Mouse (Mus musculus): ENCODE measurements around the gene 6430628N08Rik.

Gene 6430628N08Rik

GRCm38 (mm10) chr4:115890066-115890465, 399 bp upstream of the 6430628N08Rik start:
- DNase-seq, result no peak

DNA sequence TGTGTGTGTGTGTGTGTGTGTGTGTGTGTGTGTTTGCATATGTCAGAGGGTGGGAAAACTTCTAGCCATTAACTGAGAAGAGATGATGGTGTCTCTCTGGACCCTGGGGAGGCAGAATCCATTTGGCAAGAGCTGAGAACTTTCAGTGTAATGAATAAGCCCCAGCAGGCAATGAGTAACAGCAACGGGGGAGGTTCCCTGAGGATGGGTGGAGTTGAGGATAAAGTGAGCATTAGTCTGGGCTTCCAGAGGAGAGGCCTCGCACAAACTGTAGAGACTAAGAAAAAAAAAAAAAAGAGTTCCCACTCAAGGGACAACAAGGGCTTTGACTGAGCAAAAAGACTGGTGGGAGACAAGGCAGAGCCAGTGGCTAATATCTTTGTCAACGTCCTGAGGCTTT, 3.8 kb downstream of the 6430628N08Rik start:
- no peak for DNase-seq

DNA sequence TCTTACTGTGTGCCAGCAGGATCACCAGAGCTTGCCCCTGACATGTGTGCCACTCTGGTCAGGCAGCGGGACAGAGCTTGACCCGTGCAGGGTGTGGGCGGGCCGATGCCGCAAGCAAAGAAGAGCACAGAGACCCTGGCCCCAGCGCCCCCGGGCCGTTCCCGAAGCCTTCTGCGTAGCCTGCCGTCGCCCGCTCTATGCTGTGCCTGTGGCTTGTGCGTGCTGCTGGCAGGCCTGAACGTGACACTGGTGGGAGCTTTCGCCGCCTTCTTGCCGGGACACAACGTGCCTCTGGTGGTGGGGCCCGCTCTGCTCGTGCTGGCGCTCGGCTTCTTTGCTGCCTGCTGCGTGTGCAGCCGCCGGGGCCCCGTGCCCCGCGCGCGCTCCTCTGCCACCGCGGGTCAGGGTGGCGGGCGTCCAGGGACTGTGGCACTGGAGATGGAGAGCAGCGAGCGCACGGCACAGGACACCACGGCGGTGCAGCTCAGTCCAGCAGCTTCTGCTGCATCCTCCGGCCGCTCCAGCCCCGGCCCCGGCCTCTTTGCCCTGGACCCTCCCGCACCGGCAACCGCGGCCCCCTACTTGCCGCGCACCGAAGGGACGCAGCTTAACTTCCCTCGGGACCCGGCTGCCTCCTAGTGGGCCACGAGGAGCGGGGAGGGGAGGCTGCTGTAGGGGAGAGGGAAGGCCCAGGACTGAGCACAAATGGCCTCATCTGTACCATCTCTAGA, 7.6 kb downstream of the 6430628N08Rik start:
- DNase-seq, result peak; percentile 34

DNA sequence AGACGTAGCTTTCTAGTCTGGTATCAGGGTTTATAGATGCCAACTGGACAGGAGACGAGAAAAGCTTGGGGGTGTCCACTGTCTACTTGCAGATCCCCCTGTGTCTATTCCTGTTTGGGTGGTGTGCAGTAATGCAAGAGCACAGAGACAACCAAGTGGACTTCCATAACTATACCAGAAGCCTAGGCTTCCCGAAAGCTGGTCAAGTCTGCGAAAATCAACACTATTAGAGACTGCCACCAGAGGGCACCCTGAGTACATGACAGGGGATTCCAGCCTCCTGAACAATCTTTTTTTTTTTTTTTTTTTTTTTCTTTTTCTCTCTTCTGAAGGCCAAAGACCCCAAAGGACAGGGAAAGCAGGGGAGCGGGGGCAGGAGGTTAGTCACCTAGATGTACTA, 12.4 kb downstream of the 6430628N08Rik start:
- DNase-seq, result peak; percentile 89

GRCm38 (mm10) chr4:115904375-115904774, 13.9 kb downstream of the 6430628N08Rik start:
- DNase-seq, result no peak

DNA sequence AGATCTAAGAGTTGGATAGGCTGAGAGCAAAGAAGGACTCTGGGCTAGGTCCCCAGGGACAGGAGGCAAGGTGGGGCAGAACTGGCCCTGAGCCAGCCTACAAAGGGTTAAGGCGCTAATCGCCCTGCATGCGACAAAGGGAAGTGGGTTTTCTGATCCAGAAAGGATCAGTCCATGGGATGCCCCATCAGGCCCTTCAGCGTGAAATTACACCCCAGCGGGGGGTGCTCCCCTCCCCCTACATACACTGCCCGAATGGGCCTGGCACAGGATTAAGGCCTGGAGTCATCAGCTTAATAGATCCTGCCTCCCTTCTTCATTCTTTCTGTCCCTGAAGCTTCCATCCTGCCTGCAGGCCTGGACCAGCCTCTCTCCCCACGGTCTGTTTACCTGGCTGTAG, 15.2 kb downstream of the 6430628N08Rik start:
- no peak for DNase-seq

DNA sequence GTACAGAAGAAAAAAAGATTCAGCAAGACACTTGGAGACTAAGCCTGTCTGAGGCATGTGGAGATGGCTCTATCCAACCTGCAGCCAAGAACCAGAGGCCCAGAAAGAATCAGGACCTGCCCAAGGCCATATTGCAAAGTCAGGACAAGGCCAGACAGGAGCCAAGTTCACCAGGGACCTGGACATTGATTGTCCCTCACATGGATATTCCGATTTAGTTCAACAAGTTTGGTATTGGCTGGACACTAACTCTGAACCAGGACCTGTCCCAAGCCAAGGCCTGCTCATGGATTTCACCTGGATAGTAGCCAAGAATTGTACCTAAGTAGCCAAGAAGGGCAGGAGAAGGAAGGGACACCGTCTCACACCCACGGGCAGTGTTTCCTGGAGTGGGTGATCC, 16.3 kb downstream of the 6430628N08Rik start:
- DNase-seq, result no peak

GRCm38 (mm10) chr4:115907994-115908393, 17.5 kb downstream of the 6430628N08Rik start:
- no peak for DNase-seq

DNA sequence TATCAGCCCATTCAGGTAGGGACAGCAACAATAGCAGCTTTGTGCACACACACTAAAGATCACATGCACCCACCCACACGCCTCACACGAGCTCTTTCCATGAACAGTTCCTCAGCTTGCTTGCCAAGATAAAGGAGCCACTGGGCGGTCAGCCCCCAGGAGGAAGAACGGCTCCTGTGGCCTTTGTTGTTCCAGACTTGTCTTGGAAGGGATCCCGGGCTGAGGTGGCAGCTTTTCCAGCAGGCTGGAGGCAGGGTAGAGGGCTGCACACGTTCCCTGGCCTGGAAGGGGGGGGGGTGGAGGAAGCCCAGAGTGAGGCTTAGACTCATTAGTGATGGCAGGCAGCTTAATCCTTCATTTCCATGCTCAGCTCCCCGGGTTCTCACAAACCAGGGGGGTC, 18.2 kb downstream of the 6430628N08Rik start:
- no peak for DNase-seq

- no peak for DNase-seq
These were observed 21.1 kb downstream of the 6430628N08Rik start for GRCm38 (mm10) chr4:115911586-115911985.

DNA sequence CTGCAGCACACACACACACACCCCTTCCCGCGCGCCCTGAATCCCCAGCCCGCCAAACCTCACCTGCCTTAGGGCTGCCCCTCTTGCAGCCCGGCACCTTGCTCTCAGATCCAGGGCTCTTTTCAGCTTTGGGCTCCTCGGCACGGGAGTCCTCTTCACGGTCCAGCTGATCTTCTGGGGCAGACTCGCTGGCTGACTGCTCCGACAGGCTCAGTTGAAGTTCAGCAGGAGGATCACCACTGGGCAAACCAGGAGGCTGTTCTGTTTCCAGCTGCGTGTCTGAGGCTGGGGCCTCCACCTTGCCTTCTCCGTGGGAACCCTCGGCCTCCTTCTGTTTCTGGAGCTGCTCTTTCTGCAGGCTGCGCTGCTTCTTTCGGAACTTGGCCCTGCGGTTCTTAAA, 29.4 kb downstream of the 6430628N08Rik start:
- DNase-seq, result no peak

DNA sequence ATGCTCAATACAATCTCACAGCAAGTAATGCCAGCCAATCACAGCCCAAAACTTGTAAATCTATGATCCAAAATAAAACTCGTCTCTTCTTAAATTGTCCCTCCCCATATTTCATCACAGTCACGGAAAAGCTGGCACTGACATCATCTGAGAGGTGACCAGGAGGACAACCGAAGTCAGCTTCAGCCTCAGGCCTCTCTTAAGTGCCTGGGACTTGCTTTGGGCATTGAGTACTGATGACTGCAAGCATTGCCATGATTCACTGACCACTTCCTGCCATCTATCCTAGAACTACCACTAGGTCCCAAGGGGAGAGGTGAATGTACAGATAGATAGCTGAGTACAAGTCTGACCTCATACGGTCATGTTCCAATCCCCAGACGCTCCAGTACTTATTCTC, 32.2 kb downstream of the 6430628N08Rik start:
- DNase-seq, result no peak

GRCm38 (mm10) chr4:115923262-115923880, 32.9 kb downstream of the 6430628N08Rik start:
- no peak for DNase-seq

DNA sequence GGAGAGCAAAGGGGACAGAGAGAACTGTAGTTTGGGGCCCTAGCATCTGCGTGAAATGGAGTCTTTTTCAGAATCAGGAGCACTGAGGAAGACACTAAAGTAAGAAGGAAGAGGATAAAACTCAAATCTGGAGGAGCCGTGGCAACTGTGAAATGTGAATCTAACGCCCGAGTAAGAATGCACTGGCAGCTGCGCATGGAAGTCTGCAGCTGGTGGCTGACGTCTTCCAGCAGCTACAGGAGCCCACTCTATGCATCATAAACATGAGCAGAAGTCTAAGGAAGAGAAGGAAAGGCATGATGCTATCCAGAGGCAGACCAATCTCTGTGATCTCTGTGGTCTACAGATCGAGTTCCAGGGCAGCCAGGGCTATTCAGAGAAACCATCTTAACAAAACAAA, 37.2 kb downstream of the 6430628N08Rik start:
- no peak for DNase-seq

- no peak for DNase-seq
These were observed 41.2 kb downstream of the 6430628N08Rik start for GRCm38 (mm10) chr4:115931556-115932088.

DNA sequence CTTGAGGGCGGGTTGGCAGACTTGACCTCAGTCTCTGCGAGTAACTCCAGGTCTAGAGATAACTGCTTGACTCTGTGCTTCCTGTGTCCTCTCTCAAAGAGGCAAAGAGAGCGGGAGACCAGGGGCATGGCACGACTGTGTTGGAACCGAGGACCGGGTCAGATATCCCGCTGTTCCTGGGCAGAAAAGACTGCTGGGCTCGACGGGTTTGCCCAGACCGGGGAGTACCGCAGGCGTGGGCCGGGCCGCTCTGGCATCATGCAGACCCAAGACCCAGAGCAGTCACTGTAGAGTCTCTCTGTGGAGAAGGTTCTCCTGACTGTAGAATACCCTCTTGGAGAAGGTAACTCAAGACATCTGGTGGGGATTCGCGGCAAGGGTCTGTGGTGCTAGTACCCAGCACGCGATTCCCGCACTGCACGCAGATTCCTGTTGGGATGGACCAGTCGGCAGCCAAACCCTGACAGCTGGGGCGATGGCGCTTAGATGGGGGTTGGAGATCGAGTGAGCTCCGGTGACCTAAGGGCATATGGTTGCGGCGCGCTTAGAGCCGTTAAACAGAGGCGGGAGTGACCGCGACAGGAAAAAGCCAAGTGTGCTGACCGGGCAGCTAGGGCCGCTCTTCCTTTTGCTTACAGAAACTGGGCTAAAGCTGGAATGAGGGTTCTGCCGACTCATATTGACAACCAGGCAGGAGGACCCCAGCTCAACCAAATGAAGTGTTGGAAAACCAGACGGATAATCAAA, 45.5 kb downstream of the 6430628N08Rik start:
- no peak for DNase-seq

DNA sequence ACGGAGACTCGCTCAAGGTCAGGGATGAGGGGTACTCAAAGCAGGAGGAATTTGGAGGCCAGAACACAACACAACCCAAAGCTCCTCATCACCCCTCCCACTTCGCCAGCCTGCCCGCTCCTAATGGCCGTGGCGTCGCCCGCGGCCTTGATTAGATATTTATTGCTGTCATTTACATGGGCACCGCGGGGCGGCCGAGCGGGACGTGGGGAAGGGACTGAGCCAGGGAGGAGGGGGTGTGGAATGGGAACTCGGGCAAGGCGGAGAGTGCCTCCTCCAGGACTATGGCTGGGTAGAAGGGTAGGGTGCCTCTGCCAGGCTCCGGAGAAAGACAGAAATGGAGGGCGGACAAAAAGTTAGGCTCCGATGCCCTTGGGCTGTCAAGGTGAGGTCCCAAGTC, 46.2 kb downstream of the 6430628N08Rik start:
- DNase-seq, result no peak

- DNase-seq, result no peak
These were observed 46.9 kb downstream of the 6430628N08Rik start for GRCm38 (mm10) chr4:115937061-115937976.

- DNase-seq, result peak; percentile 15
These were observed 48.1 kb downstream of the 6430628N08Rik start for GRCm38 (mm10) chr4:115938276-115939160.

GRCm38 (mm10) chr4:115939295-115940102, 49.0 kb downstream of the 6430628N08Rik start, which contains the start of gene Dmbx1:
Gene Dmbx1 (minus strand): TSS chr4:115939926.
- DNase-seq, result no peak
